Mouse (Mus musculus) MEL (cell line): Measurements from ENCODE around the gene Gm10197. TPM values are rescaled to one million over a fixed set of nuclear protein-coding genes. Genes with fewer than 3 reads are reported as not detected.
A peak's percentile ranks its signal among the peaks of the same experiment; 100 is the strongest.

Experiments used
- DNase-seq: peaks from one replicate; pipeline ENCODE4 v3.0.0; 2011; ENCODE audit warnings: low read depth, low spot score
- H3K27ac ChIP-seq: 2 replicates; pipeline ENCODE4 v1.5.1; 2012; ENCODE audit warnings: low read depth, mild to moderate bottlenecking, control low read depth, low read length, moderate library complexity; ENCODE audit not compliant: control insufficient read depth
- H3K27me3 ChIP-seq, 2 experiments: fragments of 150-350 bp in 1 of 2; sonication (generic) in 1 of 2; 2 replicates each; pipeline ENCODE4 v1.6.1; 2012; ENCODE audit warnings: low read length in 2 of 2, mild to moderate bottlenecking in 2 of 2, improper control_type of control experiment in 1 of 2, moderate library complexity in 1 of 2; ENCODE audit not compliant: insufficient read depth in 2 of 2, control insufficient read depth in 1 of 2
- H3K36me3 ChIP-seq, 2 experiments: 2 replicates each; pipeline ENCODE4 v1.6.1; 2012 to 2014; ENCODE audit warnings: low read length in 2 of 2, improper control_type of control experiment in 1 of 2, inconsistent platforms in 1 of 2, mild to moderate bottlenecking in 1 of 2; ENCODE audit not compliant: insufficient read depth in 2 of 2, control insufficient read depth in 1 of 2
- H3K4me1 ChIP-seq, 2 experiments: fragments of 150-350 bp in 1 of 2; sonication (generic) in 1 of 2; 2 replicates each; pipeline ENCODE4 v1.6.1; 2012; ENCODE audit warnings: low read length in 2 of 2, improper control_type of control experiment in 1 of 2, mild to moderate bottlenecking in 1 of 2; ENCODE audit not compliant: insufficient read depth in 2 of 2, control insufficient read depth in 1 of 2
- H3K4me3 ChIP-seq, 2 experiments: fragments of 150-350 bp in 1 of 2; sonication (generic) in 1 of 2; 2 replicates each; pipeline ENCODE4 v1.5.1; 2012; ENCODE audit warnings: low read depth in 2 of 2, low read length in 2 of 2, mild to moderate bottlenecking in 2 of 2, moderate library complexity in 2 of 2, control low read depth in 1 of 2, improper control_type of control experiment in 1 of 2; ENCODE audit not compliant: control insufficient read depth in 1 of 2, insufficient read depth in 1 of 2
- H3K79me2 ChIP-seq: 2 replicates; pipeline ENCODE4 v1.6.1; 2012; ENCODE audit warnings: mild to moderate bottlenecking, low read length, moderate library complexity; ENCODE audit not compliant: control insufficient read depth, poor library complexity, insufficient read depth
- H3K9ac ChIP-seq: 2 replicates; pipeline ENCODE4 v1.6.1; 2012; ENCODE audit warnings: low read depth, mild to moderate bottlenecking, control low read depth, low read length, moderate library complexity; ENCODE audit not compliant: control insufficient read depth, poor library complexity, severe bottlenecking
- H3K9me3 ChIP-seq: fragments of 150-350 bp; sonication (generic); replicated peaks from 2 replicates; pipeline ENCODE4 v1.6.1; 2012; ENCODE audit warnings: mild to moderate bottlenecking, low read length, improper control_type of control experiment, moderate library complexity; ENCODE audit not compliant: insufficient read depth
- CHD1 ChIP-seq: IDR thresholded peaks from 2 replicates; pipeline ENCODE4 v1.6.1; 2012; ENCODE audit warnings: low read depth, mild to moderate bottlenecking, inconsistent platforms, low read length, improper control_type of control experiment
- CHD2 ChIP-seq: IDR thresholded peaks from 2 replicates; pipeline ENCODE4 v1.6.1; 2011; ENCODE audit warnings: low read length, improper control_type of control experiment
- CTCF ChIP-seq, 3 experiments: IDR thresholded peaks in 2 of 3; conservative IDR thresholded peaks in 1 of 3; 2 replicates each; pipeline ENCODE4 v1.5.1; 2011 to 2012; ENCODE audit warnings: low read length in 3 of 3, low read depth in 2 of 3, mild to moderate bottlenecking in 2 of 3, improper control_type of control experiment in 1 of 3, inconsistent platforms in 1 of 3, mixed read lengths in 1 of 3, moderate library complexity in 1 of 3; ENCODE audit not compliant: control insufficient read depth in 1 of 3, insufficient read depth in 1 of 3, poor library complexity in 1 of 3, severe bottlenecking in 1 of 3
- E2F4 ChIP-seq: IDR thresholded peaks from 2 replicates; pipeline ENCODE4 v1.6.1; 2011; ENCODE audit warnings: low read depth, low read length, improper control_type of control experiment, borderline replicate concordance
- ELF1 ChIP-seq: IDR thresholded peaks from 2 replicates; pipeline ENCODE4 v1.6.1; 2014; ENCODE audit warnings: low read depth, mild to moderate bottlenecking, inconsistent platforms, low read length, improper control_type of control experiment, moderate library complexity
- ETS1 ChIP-seq: IDR thresholded peaks from 2 replicates; pipeline ENCODE4 v1.6.1; 2012; ENCODE audit warnings: low read depth, mild to moderate bottlenecking, inconsistent platforms, low read length, improper control_type of control experiment, moderate library complexity
- MAFK ChIP-seq: IDR thresholded peaks from 2 replicates; pipeline ENCODE4 v1.6.1; 2011; ENCODE audit warnings: low read depth, mild to moderate bottlenecking, low read length, improper control_type of control experiment, borderline replicate concordance
- MAZ ChIP-seq: IDR thresholded peaks from 2 replicates; pipeline ENCODE4 v1.6.1; 2012; ENCODE audit warnings: low read depth, mild to moderate bottlenecking, inconsistent platforms, low read length, improper control_type of control experiment
- MYC ChIP-seq: IDR thresholded peaks from 2 replicates; pipeline ENCODE4 v1.6.1; 2011; ENCODE audit warnings: low read depth, mild to moderate bottlenecking, low read length, improper control_type of control experiment, moderate library complexity
- NRF1 ChIP-seq: IDR thresholded peaks from 2 replicates; pipeline ENCODE4 v1.6.1; 2014; ENCODE audit warnings: low read depth, mild to moderate bottlenecking, inconsistent platforms, low read length, improper control_type of control experiment, moderate library complexity; ENCODE audit not compliant: poor library complexity, insufficient read depth, severe bottlenecking
- POLR2A ChIP-seq, 2 experiments: IDR thresholded peaks; 2 replicates each; pipeline ENCODE4 v1.6.1; 2011 to 2012; ENCODE audit warnings: low read length in 2 of 2, mild to moderate bottlenecking in 2 of 2, control low read depth in 1 of 2, improper control_type of control experiment in 1 of 2, low read depth in 1 of 2, moderate library complexity in 1 of 2; ENCODE audit not compliant: control insufficient read depth in 1 of 2, insufficient read depth in 1 of 2, poor library complexity in 1 of 2
- RAD21 ChIP-seq: IDR thresholded peaks from 2 replicates; pipeline ENCODE4 v1.6.1; 2011; ENCODE audit warnings: mild to moderate bottlenecking, low read depth, low read length, improper control_type of control experiment
- RCOR1 ChIP-seq: IDR thresholded peaks from 2 replicates; pipeline ENCODE4 v1.6.1; 2012; ENCODE audit warnings: low read depth, mild to moderate bottlenecking, inconsistent platforms, low read length, improper control_type of control experiment
- SIN3A ChIP-seq: IDR thresholded peaks from 2 replicates; pipeline ENCODE4 v1.6.1; 2012; ENCODE audit warnings: low read length, improper control_type of control experiment, inconsistent platforms
- SMC3 ChIP-seq: IDR thresholded peaks from 2 replicates; pipeline ENCODE4 v1.6.1; 2011; ENCODE audit warnings: low read depth, low read length, improper control_type of control experiment
- USF1 ChIP-seq: IDR thresholded peaks from 2 replicates; pipeline ENCODE4 v1.6.1; 2014; ENCODE audit warnings: low read depth, mild to moderate bottlenecking, inconsistent platforms, low read length, improper control_type of control experiment, moderate library complexity
- ZC3H11A ChIP-seq: IDR thresholded peaks from 2 replicates; pipeline ENCODE4 v1.6.1; 2012; ENCODE audit warnings: low read depth, mild to moderate bottlenecking, inconsistent platforms, low read length, improper control_type of control experiment
- ZNF384 ChIP-seq: IDR thresholded peaks from 2 replicates; pipeline ENCODE4 v1.6.1; 2012; ENCODE audit warnings: low read depth, mild to moderate bottlenecking, inconsistent platforms, low read length, improper control_type of control experiment
- polyA plus RNA-seq, 2 experiments: library from polyadenylated mRNA; stranded (reverse) in 1 of 2; unstranded in 1 of 2; fragments of >175 nt in 1 of 2; fragments of >200 nt in 1 of 2; gene quantifications; 2 replicates each; pipeline versions ENCODE4 v1.2.1 to v1.2.4; 2012; ENCODE audit warnings: low replicate concordance in 2 of 2, low read depth in 1 of 2; ENCODE audit not compliant: insufficient read length in 2 of 2, insufficient read depth in 1 of 2, missing spikeins in 1 of 2
- total RNA-seq: library from RNA; depleted of rRNA; stranded (reverse); fragments of 300-350 nt; gene quantifications from 2 replicates; pipeline ENCODE4 v1.2.3, GENCODE M21; 2012

Gene Gm10197
- total and polyA plus RNA-seq, 3 experiments = 5.4 to 53.0 TPM; not detected in 1

DNA sequence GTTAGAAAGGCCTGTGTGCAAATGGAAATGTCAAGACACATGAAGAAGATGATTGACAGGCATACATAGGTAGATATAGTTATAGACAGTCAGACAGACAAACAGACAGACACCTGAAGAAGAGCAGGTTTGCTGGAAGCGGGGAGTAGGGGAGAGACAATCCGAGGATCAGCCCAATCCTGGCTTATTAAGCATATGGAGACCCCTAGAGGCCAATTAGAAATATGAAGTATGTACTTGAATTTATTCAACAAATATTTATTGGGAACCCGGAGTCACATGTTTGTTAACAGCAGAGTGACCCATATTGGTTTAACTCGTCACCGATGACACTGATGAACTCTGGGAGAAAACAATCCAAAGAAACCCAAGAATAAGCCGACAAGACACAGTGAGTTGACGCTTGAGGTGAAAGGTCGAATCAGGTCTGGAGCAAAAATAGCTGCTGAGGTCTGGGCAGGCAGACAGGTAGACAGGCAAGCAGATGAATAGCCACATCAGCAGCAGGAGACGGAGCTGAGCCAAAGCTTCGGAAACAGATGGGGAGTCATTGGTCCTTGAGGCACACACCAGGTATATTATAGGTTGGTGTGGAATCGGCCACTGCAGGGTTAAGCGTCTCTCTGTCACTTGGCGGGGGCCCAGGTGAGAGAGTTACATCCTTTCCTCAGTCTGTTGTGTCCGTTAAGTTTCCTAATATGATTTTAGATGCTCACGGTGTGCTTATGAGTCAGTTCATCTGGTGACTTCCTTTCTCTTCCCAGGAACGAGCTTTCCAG, 29.0 kb upstream of the Gm10197 start:
- TF ChIP-seq USF1 (peak; percentile 18; the same call in 1 of the 2 replicates), MAZ (no peak), ELF1 (0 out of 2 replicates have a peak, but pooled peaks have one; percentile 23), RAD21 (peak; percentile 60), ZNF384 (no peak), SMC3 (peak; percentile 51), CTCF (IDR thresholded peaks at IDR 0.05 in 2 of 3, conservative IDR thresholded peaks at IDR 0.05 in 1 of 3; ENCODE audit: control insufficient read depth in 1 of 3, insufficient read depth in 1 of 3, low read depth in 2 of 3, low read length in 3 of 3, poor library complexity in 1 of 3, severe bottlenecking in 1 of 3) (peak; percentile 21 to 60 (median 39); a peak in 3 of 6 replicates), ZC3H11A (peak; percentile 32)
- Histone ChIP-seq H3K79me2 (no peaks in the 10 kb centered on the region), H3K4me3 (no peak overlapping the region), H3K9me3 (no peaks in the 10 kb centered on the region), H3K27ac (no peak overlapping the region), H3K27me3 (no peaks in the 10 kb centered on the region), H3K36me3 (peaks cover 0 to 18% of the 10 kb centered on the region in 2 experiments; a peak in 2 of 4 replicates), H3K4me1 (peaks cover 14 to 22% of the 10 kb centered on the region in 2 experiments), H3K9ac (no peak overlapping the region)
- no peak for DNase-seq

DNA sequence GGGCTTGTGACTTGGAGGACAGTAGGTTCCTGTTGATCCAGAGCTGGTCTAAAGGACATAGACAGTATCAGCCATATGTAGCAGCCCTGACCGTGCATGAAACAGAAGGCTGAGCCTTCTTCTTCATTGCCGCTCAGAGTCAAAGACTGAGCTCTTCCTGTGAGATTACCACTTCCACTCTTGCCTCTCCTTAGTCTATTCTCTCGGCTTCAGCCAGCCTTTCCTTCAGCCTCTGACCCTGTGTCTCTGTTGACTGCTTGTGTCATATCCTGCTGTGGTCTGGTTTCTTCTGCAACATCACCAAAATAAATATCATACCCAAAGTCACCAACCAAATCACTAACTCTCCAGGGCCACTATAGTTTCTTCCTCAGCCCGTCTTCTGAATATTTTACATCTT, 27.6 kb upstream of the Gm10197 start:
- no peaks in the 10 kb centered on the region for H3K79me2 ChIP-seq
- no peaks in the 10 kb centered on the region for H3K9me3 ChIP-seq
- no peak overlapping the region for H3K27ac ChIP-seq
- H3K27me3 ChIP-seq = no peaks in the 10 kb centered on the region
- H3K36me3 ChIP-seq = peaks cover 0 to 8% of the 10 kb centered on the region in 2 experiments; a peak in 2 of 4 replicates
- no peak for DNase-seq
- peaks cover 2 to 11% of the 10 kb centered on the region in 2 experiments; a peak in 3 of 4 replicates for H3K4me1 ChIP-seq
- H3K4me3 ChIP-seq = no peak overlapping the region
- no peak overlapping the region for H3K9ac ChIP-seq
- TF ChIP-seq ETS1 = no peak
- TF ChIP-seq POLR2A (IDR thresholded peaks at IDR 0.05; ENCODE audit: control insufficient read depth in 1 of 2, insufficient read depth in 1 of 2, low read depth in 1 of 2, low read length in 2 of 2, poor library complexity in 1 of 2) = no peak
- no peak for TF ChIP-seq E2F4
- no peak for TF ChIP-seq CHD2
- no peak for TF ChIP-seq CTCF (IDR thresholded peaks at IDR 0.05 in 2 of 3, conservative IDR thresholded peaks at IDR 0.05 in 1 of 3; ENCODE audit: control insufficient read depth in 1 of 3, insufficient read depth in 1 of 3, low read depth in 2 of 3, low read length in 3 of 3, poor library complexity in 1 of 3, severe bottlenecking in 1 of 3)
- TF ChIP-seq SIN3A = no peak
- TF ChIP-seq NRF1 = no peak
- no peak for TF ChIP-seq CHD1
- TF ChIP-seq MAFK = no peak
- no peak for TF ChIP-seq RCOR1
- no peak for TF ChIP-seq MYC
- TF ChIP-seq, all 39 proteins: peak for 0
